Mouse (Mus musculus) MEL-GATA-1-ER (cell line): Measurements from ENCODE around the gene Eci1.
"Not testable (repeated sequence)": the region's sequence is repeated elsewhere in the genome, so short reads cannot be mapped to it uniquely, and the experiment has no call there.

Source experiments
- DNase-seq: peaks from one replicate; pipeline ENCODE4 v3.0.0-alpha.2; 2012; ENCODE audit warnings: low read depth; ENCODE audit errors: extremely low read depth

The Eci1 gene

DNA sequence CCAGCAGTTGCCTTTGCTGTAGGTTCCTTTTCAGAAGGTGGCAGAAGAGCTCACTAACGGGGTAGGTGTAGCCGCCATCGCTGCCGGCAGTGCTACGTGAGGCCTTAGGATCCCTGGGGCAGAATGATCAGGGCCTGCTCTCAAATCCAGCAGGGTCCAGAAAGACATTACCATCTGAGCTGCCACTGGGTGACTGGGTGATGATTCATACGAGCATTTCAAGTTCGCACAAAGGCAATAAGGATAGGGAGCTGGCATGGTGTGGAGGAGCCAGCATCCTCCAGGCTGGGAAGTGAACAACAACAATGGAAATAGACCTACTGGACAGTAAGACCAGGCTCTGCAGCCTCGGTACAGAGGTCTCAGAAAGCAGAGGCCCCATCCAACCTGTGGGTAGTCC lies 13.9 kb downstream of the Eci1 start:
- no peak for DNase-seq

DNA sequence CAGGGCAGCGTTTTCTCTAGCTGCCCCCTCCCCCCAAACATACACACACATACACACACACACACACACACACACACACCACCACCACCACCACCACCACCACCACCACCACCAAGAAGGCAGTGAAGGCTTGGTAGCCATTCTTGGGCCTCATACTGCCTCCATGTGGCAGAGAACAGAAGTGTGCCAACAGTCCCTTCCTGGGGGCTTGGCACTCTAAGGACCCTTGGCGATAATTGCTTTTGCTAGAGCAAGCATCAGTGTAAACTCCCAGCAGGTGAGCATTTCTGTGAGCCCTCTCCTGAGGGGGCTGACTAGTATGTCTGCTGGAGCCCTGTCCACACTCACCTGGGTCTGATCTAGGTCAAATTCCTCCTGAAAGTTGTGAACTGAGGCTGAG lies 14.7 kb downstream of the Eci1 start:
- no peak for DNase-seq

DNA sequence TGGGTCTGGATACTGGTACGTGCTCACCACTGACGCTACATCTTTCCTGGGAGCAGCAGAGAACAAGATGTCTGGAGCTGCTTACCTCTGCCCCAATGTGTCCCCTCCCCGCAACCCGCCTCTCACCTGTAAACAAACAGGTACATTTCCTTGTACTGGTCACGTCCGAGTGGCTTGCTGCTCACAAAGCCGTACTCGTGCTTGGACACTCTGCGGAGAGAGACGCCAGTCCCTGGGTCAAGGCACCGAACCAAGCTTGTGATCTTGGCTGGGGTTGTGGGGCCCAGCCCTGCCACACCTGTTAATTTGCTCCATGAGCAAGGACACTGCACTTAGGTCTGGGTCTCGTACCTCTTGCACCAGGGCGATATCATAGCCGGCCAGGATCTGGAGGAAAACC lies 15.7 kb downstream of the Eci1 start:
- no peak for DNase-seq

DNA sequence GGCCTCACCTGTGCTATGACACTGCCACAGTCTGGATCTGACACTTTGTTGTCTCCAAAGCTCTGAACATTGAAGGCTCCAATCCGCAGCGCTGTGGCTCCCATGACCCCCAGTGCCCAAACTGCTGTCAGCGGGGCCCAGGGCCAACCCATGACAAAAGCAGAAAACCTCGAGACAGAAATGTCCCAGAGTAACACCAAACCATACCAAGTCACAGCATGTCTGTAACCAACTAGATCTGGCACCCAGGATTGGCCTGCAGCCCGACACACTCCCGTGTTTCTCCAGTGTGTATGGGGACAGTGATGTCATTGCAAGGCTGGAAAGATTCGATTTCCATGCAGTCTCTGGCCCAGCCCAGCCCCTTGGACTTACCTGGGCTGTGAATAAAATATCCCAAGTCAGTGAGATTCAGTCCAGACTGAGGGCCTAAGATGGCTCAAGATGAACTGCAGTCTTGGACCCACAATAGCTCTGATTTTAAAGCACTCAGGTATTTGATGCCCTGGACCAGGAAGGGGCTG lies 16.3 kb downstream of the Eci1 start, which contains the start of gene Dnase1l2:
Gene Dnase1l2, minus strand, starts transcription at position 474 of the 524 bp plus-strand sequence.
- no peak for DNase-seq

DNA sequence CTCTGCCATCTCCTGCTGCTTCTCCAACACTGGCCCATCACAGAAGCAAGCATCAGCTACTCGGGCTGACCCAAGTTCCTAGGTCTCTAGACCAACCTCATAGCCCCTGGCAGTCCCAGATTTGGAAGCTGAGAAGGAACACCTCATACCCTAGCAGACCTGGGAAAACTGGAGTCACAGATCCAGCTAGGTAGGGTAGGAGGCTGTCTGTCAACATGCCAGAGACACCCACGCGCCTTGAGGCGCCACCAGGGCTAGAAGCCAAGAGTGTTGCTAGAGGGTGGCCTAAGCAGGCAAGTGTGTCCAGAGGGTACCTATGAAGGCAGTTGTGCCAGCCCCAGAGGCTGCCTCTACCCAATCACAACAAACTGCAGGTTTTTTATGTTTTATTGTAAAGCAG lies 17.0 kb downstream of the Eci1 start:
- DNase-seq: no peak

DNA sequence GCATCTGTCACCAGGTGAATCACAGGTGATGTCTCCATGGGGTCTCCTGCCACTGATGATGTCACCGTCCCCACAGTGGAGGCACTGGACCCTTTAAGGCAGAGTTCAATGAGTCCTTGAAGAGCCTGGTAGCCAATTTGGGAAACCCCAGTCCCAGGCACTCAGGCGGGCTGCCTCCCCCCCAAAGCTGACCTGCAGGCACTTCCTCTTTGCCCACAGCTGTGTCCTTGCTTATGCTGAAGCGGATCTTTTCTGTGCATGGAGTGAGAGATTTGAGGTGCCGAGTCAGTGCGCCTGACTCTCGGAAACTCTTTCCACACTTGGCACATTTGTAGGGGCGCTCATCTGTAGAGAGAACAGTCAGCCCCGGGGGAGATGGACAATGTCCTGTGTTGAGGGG lies 20.1 kb downstream of the Eci1 start:
- no peak for DNase-seq

DNA sequence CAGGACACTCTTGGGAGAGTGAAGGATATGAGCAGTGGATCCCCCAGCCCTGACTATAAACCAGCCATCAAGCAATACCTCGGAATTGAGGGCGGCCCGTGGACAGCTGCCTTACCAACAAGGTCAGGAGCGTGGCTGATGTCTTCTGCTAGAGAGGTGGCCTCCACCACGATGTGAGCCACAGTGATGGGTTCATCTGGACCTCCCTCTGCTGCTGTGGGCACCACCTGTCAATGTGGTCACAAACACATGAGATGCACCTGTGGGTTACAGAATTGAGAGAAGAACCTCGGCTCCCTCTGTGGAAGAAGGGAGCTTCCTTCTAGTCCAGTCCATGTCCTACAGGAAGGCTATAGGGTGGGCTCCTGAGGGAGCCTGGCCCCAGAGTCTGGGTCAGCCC lies 23.1 kb downstream of the Eci1 start:
- no peak for DNase-seq

DNA sequence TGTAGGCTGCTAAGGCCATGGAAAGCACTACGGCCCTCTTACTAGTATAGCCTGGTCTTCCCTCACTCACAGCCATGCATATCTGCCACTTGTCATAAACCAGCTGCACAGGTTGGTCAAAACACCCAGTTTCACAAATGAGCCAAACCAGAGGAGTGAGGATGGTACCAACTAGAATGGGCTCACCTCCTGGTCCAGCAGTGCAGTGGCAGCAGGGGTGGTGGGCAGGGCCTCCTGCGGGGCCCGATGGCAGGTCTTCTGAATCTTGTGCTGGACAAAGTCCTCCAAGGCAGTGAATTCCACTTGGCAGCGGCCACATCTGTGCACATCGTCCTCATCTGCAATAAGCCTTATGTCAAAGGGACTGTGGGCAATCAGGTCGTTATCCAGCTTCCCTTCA lies 24.8 kb downstream of the Eci1 start:
- DNase-seq: no peak

DNA sequence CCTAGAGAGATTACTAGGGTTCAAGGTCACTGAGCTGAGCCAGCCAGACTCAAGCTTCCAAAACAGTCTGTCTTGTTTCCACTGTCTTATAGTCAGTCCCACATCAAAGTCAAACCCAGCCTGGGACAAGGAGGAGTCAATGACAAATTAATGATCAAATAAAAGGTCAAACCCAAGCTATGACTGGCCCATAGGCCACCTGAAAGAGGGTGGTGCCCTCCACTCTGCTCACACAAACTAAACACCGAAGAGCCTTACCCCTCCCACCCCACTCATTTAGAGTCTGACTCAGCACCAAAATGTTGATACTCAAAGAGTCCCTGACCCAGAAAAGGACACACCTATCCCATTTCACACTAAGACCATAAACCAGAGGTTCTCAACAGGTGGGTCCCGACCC lies 26.9 kb downstream of the Eci1 start:
- no peak for DNase-seq

DNA sequence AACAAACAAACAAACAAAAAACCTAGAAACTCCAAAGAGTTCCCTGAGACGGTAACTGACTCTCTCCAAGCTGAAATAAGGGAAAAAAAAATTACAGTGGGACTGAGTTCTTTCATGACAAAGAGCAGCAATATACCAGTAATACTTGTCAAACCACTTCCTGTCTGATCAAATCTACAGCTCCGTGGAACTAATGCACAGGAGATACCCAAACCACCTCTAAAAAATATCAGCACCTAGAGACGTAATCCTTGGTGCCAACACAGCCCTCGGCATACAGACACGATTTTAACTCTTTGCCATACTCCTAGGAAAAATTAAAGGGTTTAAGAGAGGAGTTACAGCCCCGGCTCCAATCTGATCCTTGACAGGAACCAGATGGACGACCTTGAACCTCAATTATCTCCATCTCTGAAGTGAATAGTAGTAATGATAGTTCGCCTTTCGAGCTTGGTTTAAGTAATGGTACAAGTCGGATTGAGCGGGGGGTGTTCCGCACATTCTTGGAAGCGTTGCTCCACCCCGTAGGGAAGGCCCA lies 27.8 kb downstream of the Eci1 start:
- DNase-seq: no peak

DNA sequence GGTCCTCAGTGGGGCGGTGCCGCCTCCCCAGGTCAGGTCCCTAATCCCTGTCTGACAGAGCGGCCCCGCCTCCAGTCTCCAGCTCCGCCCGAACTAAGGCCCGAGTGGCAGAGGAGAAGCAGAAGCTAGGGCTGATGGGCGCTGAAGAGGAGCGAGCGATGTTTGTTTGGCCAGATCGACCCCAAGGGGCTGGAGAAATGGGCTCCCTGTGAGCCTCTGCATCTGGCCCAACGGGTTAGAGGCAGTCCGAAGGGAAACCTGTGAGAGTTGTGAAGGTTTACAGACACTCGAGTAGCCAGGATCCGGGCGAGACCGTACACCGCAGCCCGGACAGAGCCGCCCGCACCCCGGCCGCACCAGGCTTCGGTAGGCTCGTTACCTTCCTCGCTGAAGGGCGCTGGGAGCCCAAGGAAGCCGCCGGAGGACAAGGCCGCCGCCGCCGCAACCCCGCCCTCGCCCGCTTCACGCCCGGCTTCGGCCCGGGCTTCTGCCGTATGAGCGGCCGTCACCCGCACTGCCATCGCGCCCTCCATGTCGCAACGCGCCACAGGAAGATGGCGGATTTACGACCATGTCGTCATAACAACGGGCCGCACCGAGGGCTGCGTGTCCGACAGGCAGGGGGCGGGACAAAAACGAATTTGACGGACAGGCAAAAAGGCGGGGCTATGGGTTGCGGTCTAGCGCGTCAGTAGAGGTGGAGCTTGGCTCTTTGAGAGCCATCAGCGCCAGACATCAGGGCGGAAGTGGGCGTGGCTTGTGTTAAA lies 28.5 kb downstream of the Eci1 start:
- DNase-seq: peak; percentile 97

DNA sequence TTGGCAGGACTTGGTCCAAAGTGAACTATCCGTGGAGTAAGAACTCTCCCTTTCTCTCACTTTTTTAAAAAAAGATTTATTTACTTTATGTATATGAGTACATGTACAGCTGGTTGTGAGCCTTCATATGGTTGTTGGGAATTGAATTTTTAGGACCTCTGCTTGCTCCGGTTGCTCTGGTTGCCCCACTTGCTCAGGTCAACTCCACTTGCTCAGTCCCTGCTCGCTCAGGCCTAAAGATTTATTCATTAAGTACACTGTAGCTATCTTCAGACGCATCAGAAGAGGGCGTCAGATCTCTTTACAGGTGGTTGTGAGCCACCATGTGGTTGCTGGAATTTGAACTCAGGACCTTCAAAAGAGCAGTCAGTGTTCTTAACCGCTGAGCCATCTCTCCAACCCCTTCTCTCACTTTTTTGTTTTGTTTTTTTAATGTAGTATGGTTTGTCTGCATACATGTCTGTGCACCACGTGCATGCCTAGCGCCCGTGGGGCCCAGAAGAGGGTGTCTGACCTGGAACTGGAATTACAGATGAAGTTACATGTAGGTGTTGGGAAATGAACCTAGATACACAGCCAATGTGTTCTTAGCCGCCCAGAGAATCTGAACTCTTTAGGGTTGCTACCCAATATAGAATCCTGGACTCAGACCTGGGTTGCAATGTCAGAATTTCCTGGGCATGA lies 29.2 kb downstream of the Eci1 start:
- DNase-seq: not testable (repeated sequence)

DNA sequence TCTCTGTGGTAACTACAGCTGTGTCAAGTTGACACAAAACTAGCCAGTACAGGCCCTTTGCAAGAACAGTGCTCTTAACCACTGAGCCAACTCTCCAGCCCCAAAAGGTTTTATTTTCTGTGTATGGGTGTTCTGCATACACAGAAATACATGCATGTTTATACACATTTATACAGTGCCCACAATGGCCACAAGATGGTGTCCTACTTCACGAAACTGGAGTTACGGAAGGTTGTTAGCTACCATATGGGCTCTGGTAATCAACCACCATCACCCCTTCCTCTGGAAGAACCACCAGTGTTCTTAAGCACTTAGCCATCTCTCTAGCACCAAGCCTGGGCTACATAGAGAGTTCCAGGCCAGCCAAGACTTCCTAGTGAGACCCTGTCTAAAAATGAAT lies 35.1 kb downstream of the Eci1 start:
- peak; percentile 61 for DNase-seq

DNA sequence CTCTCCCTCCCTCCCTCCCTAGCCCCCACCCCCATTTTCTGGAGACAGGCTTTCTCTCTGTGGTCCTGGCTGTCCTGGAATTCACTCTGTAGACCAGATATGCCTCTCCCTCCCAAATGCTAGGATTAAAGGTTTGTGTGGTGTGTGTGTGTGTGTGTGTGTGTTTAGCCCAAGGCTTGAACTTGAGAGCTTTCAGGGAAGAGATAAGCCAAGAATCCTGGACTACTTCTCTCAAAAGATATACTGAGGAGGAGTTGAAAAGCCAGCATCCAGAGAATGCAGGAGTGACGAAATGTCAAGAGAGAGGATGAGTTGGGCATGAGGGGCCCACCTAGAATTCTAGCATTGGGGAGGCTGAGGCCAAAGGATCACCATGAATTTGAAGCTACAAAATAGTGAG lies 36.5 kb downstream of the Eci1 start:
- no peak for DNase-seq

DNA sequence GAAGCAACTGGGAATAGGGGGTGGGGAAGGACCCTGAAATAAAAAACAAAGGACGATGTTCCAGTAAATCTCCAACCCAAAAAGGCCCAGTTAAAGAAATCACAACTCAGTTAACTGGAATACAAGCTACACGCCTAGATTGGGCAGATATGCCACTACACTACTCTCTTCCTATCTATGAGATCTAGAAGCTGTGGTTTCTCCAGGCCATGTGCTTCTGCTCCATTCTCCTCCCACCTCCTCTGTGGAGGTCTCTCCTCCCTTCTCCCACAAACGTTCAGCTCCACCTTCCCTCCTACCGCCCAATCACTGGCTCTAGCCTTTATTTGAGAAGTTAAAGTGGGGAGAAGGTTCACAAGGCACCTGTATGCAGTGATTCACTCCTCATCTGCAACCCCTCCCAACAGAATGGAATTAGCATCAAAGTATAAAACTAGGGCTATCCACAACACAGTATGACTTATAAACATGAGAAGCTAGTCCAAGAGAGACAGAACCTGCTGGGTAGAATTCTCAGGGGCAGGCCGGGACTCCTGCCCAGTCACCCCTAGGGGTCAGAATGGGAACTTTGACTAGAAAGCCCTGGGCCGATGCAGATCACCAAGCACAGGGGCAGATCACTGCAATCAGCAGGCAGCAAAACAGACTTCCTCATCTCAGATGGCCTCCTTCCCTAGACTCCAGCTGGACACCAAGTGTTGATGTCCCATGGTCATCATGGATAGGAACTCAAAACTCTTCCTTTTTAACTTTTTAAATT lies 37.1 kb downstream of the Eci1 start:
- DNase-seq: no peak

DNA sequence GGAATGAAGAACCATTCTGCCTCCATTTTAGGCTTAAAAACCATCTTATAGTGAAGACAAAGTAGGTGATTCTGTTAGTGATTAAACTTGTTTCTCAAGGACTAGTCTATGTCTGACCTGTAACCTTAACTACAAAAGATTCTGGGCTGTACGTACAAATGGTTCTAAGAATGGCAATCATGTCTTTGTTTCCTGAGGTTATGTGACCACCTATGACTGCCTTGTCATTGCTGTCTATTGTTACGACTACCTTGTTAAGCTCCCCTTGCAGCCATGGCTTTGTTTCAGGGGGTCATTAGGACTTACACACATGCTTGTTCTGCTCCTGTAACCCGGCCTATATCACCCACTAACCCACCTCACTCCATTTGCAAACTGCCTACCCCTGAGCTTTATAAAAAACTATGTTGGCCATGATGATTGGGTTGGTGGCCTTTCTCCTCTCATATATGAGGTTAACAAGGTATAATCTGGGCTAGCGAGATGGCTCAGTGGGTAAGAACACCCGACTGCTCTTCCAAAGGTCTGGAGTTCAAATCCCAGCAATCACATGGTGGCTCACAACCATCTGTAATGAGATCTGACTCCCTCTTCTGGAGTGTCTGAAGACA lies 42.3 kb downstream of the Eci1 start:
- DNase-seq: no peak

DNA sequence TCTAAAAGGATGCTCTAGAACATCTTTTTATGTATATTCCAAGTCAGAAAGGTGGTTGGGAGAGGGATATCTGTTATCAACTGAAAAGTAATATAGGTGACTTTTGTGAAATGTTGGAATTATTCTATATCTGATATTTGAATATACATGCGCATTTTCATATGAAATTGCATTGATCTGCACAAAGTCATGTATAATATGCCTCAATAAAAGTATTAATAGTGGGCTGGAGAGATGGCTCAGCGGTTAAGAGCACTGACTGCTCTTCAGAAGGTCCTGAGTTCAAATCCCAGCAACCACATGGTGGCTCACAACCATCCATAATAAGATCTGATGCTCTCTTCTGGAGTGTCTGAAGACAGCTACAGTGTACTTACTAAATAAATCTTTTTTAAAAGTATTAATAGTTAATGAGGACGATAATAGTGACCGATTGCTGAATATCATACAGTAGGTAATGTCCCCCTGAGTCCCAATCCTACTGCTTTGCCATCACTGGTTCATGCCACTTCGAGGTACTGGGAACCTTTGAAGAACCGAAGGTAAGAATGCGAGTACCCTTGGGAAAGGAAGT lies 43.0 kb downstream of the Eci1 start:
- DNase-seq: peak; percentile 36

DNA sequence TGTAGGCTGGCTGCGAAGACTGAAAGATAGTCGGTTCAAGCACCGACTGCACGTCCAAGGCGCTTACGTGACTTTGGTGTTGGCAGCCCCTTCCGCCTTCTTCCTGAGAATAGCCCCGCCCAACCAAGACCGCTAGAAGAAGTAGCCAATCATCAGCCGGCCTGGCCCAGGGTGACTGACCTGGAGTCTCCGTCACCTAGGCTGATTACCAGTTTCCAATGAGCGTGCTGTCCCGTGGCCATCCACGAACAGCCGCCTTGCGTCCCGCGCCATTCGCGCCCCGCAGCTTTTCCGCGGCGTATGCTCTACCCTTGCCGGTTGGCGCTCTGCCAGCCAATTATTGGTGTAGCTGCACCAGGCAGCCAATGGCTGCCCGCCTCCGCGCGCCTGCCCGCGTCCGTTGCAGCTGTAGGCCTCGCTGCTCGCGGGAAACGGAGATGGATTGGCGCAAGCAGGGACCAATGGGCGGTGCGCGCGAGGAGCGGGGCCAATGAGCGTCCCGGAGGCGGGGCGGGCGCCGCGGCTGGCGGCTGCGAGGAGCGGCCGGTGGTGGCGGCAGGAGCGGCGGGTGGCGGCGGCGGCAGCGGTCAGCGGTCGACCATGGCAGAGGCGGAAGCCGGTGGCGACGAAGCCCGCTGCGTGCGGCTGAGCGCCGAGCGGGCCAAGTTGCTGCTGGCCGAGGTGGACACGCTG lies 43.6 kb downstream of the Eci1 start, which contains the start of the genes E4f1 and Pgp:
Gene E4f1, minus strand, starts transcription at position 404 of the 693 bp plus-strand sequence.
Gene Pgp, plus strand, starts transcription at position 483 of the 693 bp plus-strand sequence.
- DNase-seq: peak; percentile 94

DNA sequence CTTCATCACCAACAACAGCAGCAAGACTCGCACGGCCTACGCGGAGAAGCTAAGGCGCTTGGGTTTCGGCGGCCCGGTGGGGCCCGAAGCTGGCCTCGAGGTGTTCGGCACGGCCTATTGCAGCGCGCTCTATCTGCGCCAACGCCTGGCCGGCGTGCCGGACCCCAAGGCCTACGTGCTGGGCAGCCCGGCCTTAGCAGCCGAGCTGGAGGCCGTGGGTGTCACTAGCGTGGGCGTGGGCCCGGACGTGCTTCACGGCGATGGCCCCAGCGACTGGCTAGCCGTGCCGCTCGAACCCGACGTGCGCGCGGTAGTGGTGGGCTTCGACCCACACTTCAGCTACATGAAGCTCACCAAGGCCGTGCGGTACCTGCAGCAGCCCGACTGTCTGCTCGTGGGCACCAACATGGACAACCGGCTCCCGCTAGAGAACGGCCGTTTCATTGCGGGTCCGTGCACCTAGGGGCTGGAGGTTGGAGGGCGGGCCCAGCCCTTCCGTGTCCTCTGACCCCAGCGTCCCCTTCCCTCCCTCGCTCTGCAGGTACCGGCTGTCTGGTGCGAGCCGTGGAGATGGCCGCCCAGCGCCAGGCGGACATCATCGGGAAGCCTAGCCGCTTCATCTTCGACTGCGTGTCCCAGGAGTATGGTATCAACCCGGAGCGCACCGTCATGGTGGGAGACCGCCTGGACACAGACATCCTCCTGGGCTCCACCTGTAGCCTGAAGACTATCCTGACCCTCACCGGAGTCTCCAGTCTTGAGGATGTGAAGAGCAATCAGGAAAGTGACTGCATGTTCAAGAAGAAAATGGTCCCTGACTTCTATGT lies 44.5 kb downstream of the Eci1 start:
- no peak for DNase-seq
